ENCODE assay signal across 9 mouse cellular contexts in the genomic region with DNA sequence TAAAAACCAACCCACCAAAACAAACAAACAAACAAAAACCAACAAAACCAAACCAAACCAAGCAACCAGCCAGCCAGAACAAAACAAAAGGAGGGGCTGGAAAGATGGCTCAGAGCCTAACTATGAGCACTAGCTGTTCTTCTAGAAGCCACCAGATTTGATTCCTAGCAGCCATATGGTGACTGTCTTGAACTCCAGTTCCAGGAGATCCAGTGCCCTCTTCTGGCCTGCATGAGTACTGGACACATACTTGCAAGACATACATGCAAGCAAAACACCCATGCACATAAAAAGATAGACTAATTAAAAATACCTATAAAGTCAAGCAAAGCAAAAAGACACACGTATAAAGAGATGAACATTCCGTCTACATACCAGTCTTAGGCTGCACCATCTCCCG. TPM values are rescaled to one million over a fixed set of nuclear protein-coding genes. Genes with fewer than 3 reads are reported as not detected.
DNase-seq lines count a peak whose midpoint lies in the region; ATAC-seq and TF ChIP-seq lines count a peak whose summit lies in the region.
"Had no signal": no experiment of that assay in that cellular context is flagged by ENCODE, and none has a peak within 500 bp of the region (broad histone marks: within the 10 kb centered on the region; RNA-seq: fewer than 3 reads in every experiment).

No protein-coding gene starts in this region.

- no peak overlapping the region for H3K4me2 ChIP-seq in intestine, postnatal 0 days (replicated peaks; ENCODE audit: low read depth)
- H3K4me2 ChIP-seq in intestine, embryonic 15.5 days (replicated peaks), result no peak overlapping the region
- H3K4me2 ChIP-seq: liver, embryonic 13.5 days had no signal

- peak; percentile 19 to 65 for DNase-seq in adrenal gland, postnatal 36 days
- peak; percentile 18 to 52 for DNase-seq in lung, adult 18-20 months
- DNase-seq in limb, embryonic 10.5 days (ENCODE audit: low spot score), result no peak
- DNase-seq in ovary, postnatal 10 days (ENCODE audit: low spot score), result no peak
- DNase-seq in neural tube, embryonic 10.5 days (ENCODE audit: extremely low spot score, low spot score), result no peak
- DNase-seq: liver, embryonic 13.5 days had no signal

- no peak for ATAC-seq in intestine, postnatal 0 days
- ATAC-seq in intestine, embryonic 15.5 days, result no peak

- no peak overlapping the region for H3K9ac ChIP-seq in intestine, postnatal 0 days (ENCODE audit: low read depth, low read length)
- no peak overlapping the region for H3K9ac ChIP-seq in intestine, embryonic 15.5 days
- H3K9ac ChIP-seq: liver, embryonic 13.5 days had no signal

- no peaks in the 10 kb centered on the region for H3K36me3 ChIP-seq in intestine, postnatal 0 days (ENCODE audit: control insufficient read depth, insufficient read depth)
- H3K36me3 ChIP-seq in intestine, embryonic 15.5 days, result no peaks in the 10 kb centered on the region
- no peaks in the 10 kb centered on the region for H3K36me3 ChIP-seq in E14TG2a.4 (ENCODE audit: insufficient read depth, low read length)
- H3K36me3 ChIP-seq in limb, embryonic 10.5 days, result no peaks in the 10 kb centered on the region
- H3K36me3 ChIP-seq: liver, embryonic 13.5 days had no signal

- TF ChIP-seq CTCF in intestine, postnatal 0 days (IDR thresholded peaks at IDR 0.05; ENCODE audit: low read depth), result peak; percentile 74
- peak; percentile 29 for TF ChIP-seq CTCF in E14TG2a.4 (conservative IDR thresholded peaks at IDR 0.05; ENCODE audit: low read length)

- H3K4me3 ChIP-seq in intestine, postnatal 0 days (ENCODE audit: low read depth, low read length), result no peak overlapping the region
- H3K4me3 ChIP-seq in intestine, embryonic 15.5 days (replicated peaks), result no peak overlapping the region
- H3K4me3 ChIP-seq in E14TG2a.4 (replicated peaks; ENCODE audit: low read length), result no peak overlapping the region
- no peak overlapping the region for H3K4me3 ChIP-seq in limb, embryonic 10.5 days
- H3K4me3 ChIP-seq: liver, embryonic 13.5 days had no signal

- WGBS in intestine, postnatal 0 days, result 91% methylated on average over 3 of the region's 3 CpGs
- WGBS in intestine, embryonic 15.5 days, result 91% methylated on average over 3 of the region's 3 CpGs
- 93% methylated on average over 3 of the region's 3 CpGs for WGBS in limb, embryonic 10.5 days

- H3K4me1 ChIP-seq in intestine, postnatal 0 days (replicated peaks; ENCODE audit: control insufficient read depth, insufficient read depth, low read length), result no peaks in the 10 kb centered on the region
- no peaks in the 10 kb centered on the region for H3K4me1 ChIP-seq in intestine, embryonic 15.5 days (replicated peaks)
- H3K4me1 ChIP-seq in E14TG2a.4 (replicated peaks; ENCODE audit: low read depth, low read length), result no peaks in the 10 kb centered on the region
- H3K4me1 ChIP-seq in limb, embryonic 10.5 days, result no peaks in the 10 kb centered on the region
- H3K4me1 ChIP-seq: liver, embryonic 13.5 days had no signal

- no peak overlapping the region for H3K27ac ChIP-seq in intestine, postnatal 0 days (ENCODE audit: low read depth, low read length)
- no peak overlapping the region for H3K27ac ChIP-seq in intestine, embryonic 15.5 days
- H3K27ac ChIP-seq in limb, embryonic 10.5 days, result no peak overlapping the region
- H3K27ac ChIP-seq: liver, embryonic 13.5 days had no signal

- no peaks in the 10 kb centered on the region for H3K27me3 ChIP-seq in intestine, postnatal 0 days (replicated peaks; ENCODE audit: control insufficient read depth, insufficient read depth, low read length)
- no peaks in the 10 kb centered on the region for H3K27me3 ChIP-seq in intestine, embryonic 15.5 days (replicated peaks)
- H3K27me3 ChIP-seq in E14TG2a.4 (ENCODE audit: insufficient read depth, low read length), result no peaks in the 10 kb centered on the region
- no peaks in the 10 kb centered on the region for H3K27me3 ChIP-seq in limb, embryonic 10.5 days (ENCODE audit: low read depth, poor library complexity, severe bottlenecking)
- H3K27me3 ChIP-seq: liver, embryonic 13.5 days had no signal

- H3K9me3 ChIP-seq in intestine, postnatal 0 days (ENCODE audit: control insufficient read depth), result no peaks in the 10 kb centered on the region
- H3K9me3 ChIP-seq in intestine, embryonic 15.5 days, result no peaks in the 10 kb centered on the region
- H3K9me3 ChIP-seq in E14TG2a.4 (ENCODE audit: low read length), result peaks cover 11% of the 10 kb centered on the region
- no peaks in the 10 kb centered on the region for H3K9me3 ChIP-seq in limb, embryonic 10.5 days (replicated peaks)
- H3K9me3 ChIP-seq: liver, embryonic 13.5 days had no signal

RNA-seq across cellular contexts. Expression of a gene that starts 43.7 kb away (rescaled TPM):
- polyA plus RNA-seq in intestine, postnatal 0 days (2015; fragmentation: Nextera tagmentation; extraction: Ambion mirVana), result 91.5 and 104 TPM in 2 replicates
- polyA plus RNA-seq in intestine, embryonic 15.5 days (2015; fragmentation: Nextera tagmentation; extraction: Ambion mirVana), result 56.6 and 63.0 TPM in 2 replicates
- 1 to 10 TPM; 5.7 to 6.9 TPM for total RNA-seq in adrenal gland, postnatal 36 days (2021)
- polyA plus RNA-seq in limb, embryonic 10.5 days (2016; fragmentation: Nextera tagmentation; extraction: Ambion mirVana), result 13.9 and 14.4 TPM in 2 replicates

RNA-seq across cellular contexts. Expression of a gene that starts 46.1 kb away (rescaled TPM):
- 31.4 and 32.9 TPM in 2 replicates for polyA plus RNA-seq in intestine, postnatal 0 days (2015; fragmentation: Nextera tagmentation; extraction: Ambion mirVana)
- 20.3 and 21.8 TPM in 2 replicates for polyA plus RNA-seq in intestine, embryonic 15.5 days (2015; fragmentation: Nextera tagmentation; extraction: Ambion mirVana)
- total RNA-seq in adrenal gland, postnatal 36 days (2021), result 10 to 100 TPM; 25.1 to 48.7 TPM
- 10.6 and 12.6 TPM in 2 replicates for polyA plus RNA-seq in limb, embryonic 10.5 days (2016; fragmentation: Nextera tagmentation; extraction: Ambion mirVana)

Comparison
In these comparisons a context has a peak if more than half of its experiments do, and no peak if none do; other contexts are left out.
1. DNase-seq: peak in adrenal gland, postnatal 36 days (2 of 2) and lung, adult 18-20 months (2 of 2); none in limb, embryonic 10.5 days (single experiment), ovary, postnatal 10 days (single experiment) and neural tube, embryonic 10.5 days (single experiment).